Mouse (Mus musculus) left cerebral cortex, adult 2 months (tissue): ENCODE measurements around the gene Lmln. TPM values are rescaled to one million over a fixed set of nuclear protein-coding genes. Genes with fewer than 3 reads are reported as not detected.
"Not testable (repeated sequence)": the region's sequence is repeated elsewhere in the genome, so short reads cannot be mapped to it uniquely, and the experiment has no call there.

Experiments used
- DNase-seq, 2 experiments: peaks; one replicate each; pipeline ENCODE4 v3.0.0; 2021 to 2022; ENCODE audit warnings: low spot score in 2 of 2, mixed read lengths in 1 of 2; ENCODE audit errors: extremely low spot score in 1 of 2
- H3K27ac ChIP-seq: fragments of 200-600 bp; 2 replicates; pipeline ENCODE4 v1.8.1; 2022
- H3K4me3 ChIP-seq: fragments of 200-600 bp; 2 replicates; pipeline ENCODE4 v1.8.1; 2022
- CTCF ChIP-seq: fragments of 200-600 bp; IDR thresholded peaks from 2 replicates; pipeline ENCODE4 v1.8.1; 2022; ENCODE audit warnings: antibody characterized with exemption, mild to moderate bottlenecking, moderate library complexity
- intact Hi-C: fragments of 180-260 bp; cut with DNase I; formaldehyde crosslinking; loops from one replicate; pipeline ENCODE4 v1.15.1; 2025
- total RNA-seq, 2 experiments: library from RNA; stranded (reverse); gene quantifications; 2 replicates each; pipeline ENCODE4 v1.2.3; 2021

Gene Lmln
- total RNA-seq, 2 experiments from 2014 or later: 12.3 to 14.8 TPM

DNA sequence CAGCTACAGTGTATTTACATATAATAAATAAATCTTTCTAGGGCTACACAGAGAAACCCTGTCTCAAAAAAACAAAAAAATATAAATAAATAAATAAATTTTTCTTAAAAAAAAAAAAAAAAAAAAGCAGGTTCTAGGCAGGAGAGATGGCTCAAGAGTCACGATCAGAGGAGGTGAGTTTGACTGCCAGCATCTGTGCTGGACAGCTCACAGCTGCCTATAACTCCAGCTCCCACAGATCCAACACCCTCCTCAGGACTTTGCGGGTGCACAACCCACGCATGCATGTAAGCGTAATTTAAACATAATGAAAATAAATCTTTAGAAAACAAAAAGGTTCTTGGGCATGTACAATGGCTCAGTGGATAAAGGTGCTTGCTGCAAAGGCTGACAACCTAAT, 26.3 kb upstream of the Lmln start:
- Histone ChIP-seq H3K27ac (no peak overlapping the region), H3K4me3 (no peak overlapping the region)
- intact Hi-C loops: no loop called here
- DNase-seq: no peak
- TF ChIP-seq CTCF: no peak

- TF ChIP-seq CTCF: no peak
- DNase-seq: no peak
- Histone ChIP-seq H3K27ac (no peak overlapping the region), H3K4me3 (no peak overlapping the region)
- intact Hi-C loops: loop anchor here (5.0 kb wide), 1 partner anchor 230 kb away; the partner anchor contains the start of gene Smbd1
Observed at GRCm38 (mm10) chr16:33042682-33043081, 19.6 kb upstream of the Lmln start.

GRCm38 (mm10) chr16:33043268-33043667, 19.1 kb upstream of the Lmln start:
- no peak for DNase-seq
- H3K27ac ChIP-seq: no peak overlapping the region
- H3K4me3 ChIP-seq: no peak overlapping the region
- no peak for TF ChIP-seq CTCF
- intact Hi-C loops: loop anchor here (5.0 kb wide), 1 partner anchor 231 kb away; the partner anchor contains the start of gene Smbd1

- intact Hi-C loops: no loop called here
- TF ChIP-seq CTCF: no peak
- Histone ChIP-seq H3K4me3 (no peak overlapping the region), H3K27ac (no peak overlapping the region)
- DNase-seq: no peak
Observed at GRCm38 (mm10) chr16:33048004-33048403, 14.3 kb upstream of the Lmln start.

- no peak for TF ChIP-seq CTCF
- Histone ChIP-seq H3K27ac (no peak overlapping the region), H3K4me3 (no peak overlapping the region)
- no peak for DNase-seq
- intact Hi-C loops: no loop called here
Observed at GRCm38 (mm10) chr16:33048686-33049085, 13.6 kb upstream of the Lmln start.

DNA sequence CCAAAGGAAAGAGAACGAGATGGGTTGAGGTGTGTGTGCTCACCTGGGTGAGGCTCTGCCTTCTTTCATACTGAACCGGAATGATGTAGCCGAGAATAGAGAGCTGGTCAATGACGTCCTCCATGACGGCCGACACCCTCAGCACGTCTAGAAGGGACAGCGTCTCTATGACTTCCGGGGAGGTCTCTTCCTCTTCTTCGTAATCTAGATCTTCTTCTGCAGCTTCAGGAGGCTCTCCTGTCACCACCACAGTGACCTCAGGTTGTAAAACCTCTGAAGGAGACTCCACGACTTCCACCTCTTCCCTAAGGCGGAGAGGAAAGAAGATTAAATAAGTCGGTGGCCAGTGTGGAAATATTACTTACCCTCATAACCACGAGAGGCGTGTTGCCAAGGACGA, 12.5 kb upstream of the Lmln start:
- no peak for TF ChIP-seq CTCF
- DNase-seq: no peak
- H3K4me3 ChIP-seq: no peak overlapping the region
- no peak overlapping the region for H3K27ac ChIP-seq
- intact Hi-C loops: no loop called here

- Histone ChIP-seq H3K4me3 (no peak overlapping the region), H3K27ac (no peak overlapping the region)
- TF ChIP-seq CTCF: no peak
- intact Hi-C loops: no loop called here
- DNase-seq: no peak
Observed at GRCm38 (mm10) chr16:33053141-33053540, 9.2 kb upstream of the Lmln start.

DNA sequence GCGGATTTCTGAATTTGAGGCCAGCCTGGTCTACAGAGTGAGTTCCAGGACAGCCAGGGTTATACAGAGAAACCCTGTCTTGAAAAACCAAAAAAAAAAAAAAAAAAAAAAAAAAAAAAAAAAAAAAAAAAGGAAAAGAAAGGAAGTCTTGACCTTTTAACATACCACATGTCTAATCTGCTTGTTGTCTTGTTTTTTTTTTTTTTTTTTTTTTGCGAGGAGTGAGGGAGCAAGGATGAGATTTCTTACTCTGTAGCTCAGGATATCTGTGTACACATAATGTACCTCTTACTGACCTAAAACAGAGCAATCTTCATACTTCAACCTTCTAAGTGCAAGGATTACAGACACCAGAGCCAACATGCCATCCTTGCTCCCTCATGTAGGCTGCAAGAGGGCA, 7.4 kb upstream of the Lmln start:
- H3K27ac ChIP-seq, DNase-seq, H3K4me3 ChIP-seq: not testable (repeated sequence)
- intact Hi-C loops: loop anchor here (5.0 kb wide), 1 partner anchor 178 kb away; the partner anchor contains the start of genes Fyttd1 and Rubcn

DNA sequence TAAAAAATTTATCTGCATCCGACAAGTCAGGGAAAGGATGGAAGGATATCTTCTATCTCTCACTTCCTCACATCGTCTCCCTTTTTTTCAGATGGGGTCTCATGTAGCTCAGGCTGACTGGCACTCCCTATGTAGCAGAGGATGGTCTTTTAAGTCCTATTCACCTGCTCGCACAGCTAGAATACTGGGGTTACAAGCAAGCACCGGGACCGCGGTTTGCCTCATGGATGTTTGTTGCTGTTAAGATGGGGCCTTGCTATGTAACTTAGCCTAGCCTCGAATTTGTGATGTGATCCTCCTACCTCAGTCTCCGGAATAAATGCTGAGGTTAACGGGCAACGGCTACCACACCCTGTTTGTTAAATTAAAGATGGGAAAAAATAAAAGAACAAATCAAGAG, 6.7 kb upstream of the Lmln start:
- intact Hi-C loops: loop anchor here (2.0 to 5.0 kb wide), 2 partner anchors 129 to 178 kb away; partner anchors contain the start of genes Fyttd1, Osbpl11 and Rubcn
- Histone ChIP-seq H3K27ac (no peak overlapping the region), H3K4me3 (peak overlapping the region; percentile 100)
- DNase-seq: no peak
- no peak for TF ChIP-seq CTCF

- Histone ChIP-seq H3K4me3 (peak within 1 kb of the TSS; percentile 100), H3K27ac (peak within 1 kb of the TSS; percentile 100)
- DNase-seq: peak; percentile 87 to 89
- intact Hi-C loops: loop anchor here (2.0 to 5.0 kb wide), 2 partner anchors 129 to 179 kb away; partner anchors contain the start of genes Fyttd1, Osbpl11 and Rubcn
- no peak for TF ChIP-seq CTCF
Observed at GRCm38 (mm10) chr16:33056095-33056785, 6.1 kb upstream of the Lmln start, which contains the start of the genes Iqcg and Rpl35a. TSS of gene Iqcg (minus strand) at chr16:33056218. TSS of gene Rpl35a (plus strand) at chr16:33056453.

- TF ChIP-seq CTCF: no peak
- no peak for DNase-seq
- Histone ChIP-seq H3K27ac (peak overlapping the region; percentile 100), H3K4me3 (peak overlapping the region; percentile 100)
- intact Hi-C loops: loop anchor here (2.0 to 5.0 kb wide), 2 partner anchors 128 to 179 kb away; partner anchors contain the start of genes Fyttd1, Osbpl11 and Rubcn
Observed at GRCm38 (mm10) chr16:33056786-33057185, 5.5 kb upstream of the Lmln start.

GRCm38 (mm10) chr16:33058033-33058432, 4.3 kb upstream of the Lmln start:
- TF ChIP-seq CTCF: no peak
- Histone ChIP-seq H3K27ac (no peak overlapping the region), H3K4me3 (no peak overlapping the region; the same call in 1 of the 2 replicates)
- intact Hi-C loops: loop anchor here (5.0 kb wide), 1 partner anchor 181 kb away; the partner anchor contains the start of genes Fyttd1 and Rubcn
- no peak for DNase-seq

DNA sequence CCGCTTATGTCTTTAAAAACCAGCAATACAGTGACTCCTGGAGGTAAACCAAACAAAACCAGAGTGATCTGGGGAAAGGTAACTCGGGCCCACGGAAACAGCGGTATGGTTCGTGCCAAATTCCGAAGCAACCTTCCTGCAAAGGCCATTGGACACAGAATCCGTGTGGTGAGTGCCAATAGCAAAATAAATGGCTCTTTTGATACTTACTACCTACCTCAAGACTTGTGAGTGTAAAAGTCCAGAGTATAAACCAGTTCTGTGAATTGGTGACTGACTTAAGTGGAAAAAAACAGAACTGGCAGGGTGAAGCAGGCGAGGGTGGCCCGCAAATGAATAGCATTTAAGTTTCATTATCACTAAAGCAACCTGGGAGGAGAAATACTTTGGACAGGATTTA, 3.7 kb upstream of the Lmln start:
- H3K27ac ChIP-seq, H3K4me3 ChIP-seq, DNase-seq: not testable (repeated sequence)
- intact Hi-C loops: loop anchor here (5.0 kb wide), 1 partner anchor 181 kb away; the partner anchor contains the start of genes Fyttd1 and Rubcn
